Mouse (Mus musculus) CD4-positive, CD25-positive, alpha-beta regulatory T cell, adult 2 months (primary cell): ENCODE data around the gene Defb28.

Experiments
- DNase-seq: peaks from one replicate; pipeline ENCODE4 v3.0.0-alpha.2; 2012; ENCODE audit warnings: low read depth, low spot score

Gene Defb28

DNA sequence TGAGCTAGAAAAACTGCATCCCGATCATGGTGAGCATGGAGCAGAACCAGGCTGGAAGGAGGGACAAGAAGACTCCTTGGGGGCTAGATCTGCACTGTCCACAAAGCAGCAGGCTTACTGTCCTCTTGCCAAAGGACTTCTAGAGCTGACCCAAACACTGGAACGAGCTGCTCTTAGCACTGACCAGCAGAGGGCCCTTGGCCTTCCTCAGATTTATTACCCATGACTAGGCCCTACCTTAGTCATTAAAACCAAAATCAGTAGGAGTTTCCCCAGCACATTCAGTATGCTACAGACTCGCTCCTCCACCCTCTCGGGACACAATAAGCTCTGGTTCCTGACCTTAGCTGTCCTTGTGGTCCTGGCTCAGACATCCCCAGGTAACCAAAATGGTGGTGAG lies at the start of gene Defb28:
TSS of gene Defb28 (plus strand) at position 275 of the 400 bp plus-strand sequence.
- no peak for DNase-seq

DNA sequence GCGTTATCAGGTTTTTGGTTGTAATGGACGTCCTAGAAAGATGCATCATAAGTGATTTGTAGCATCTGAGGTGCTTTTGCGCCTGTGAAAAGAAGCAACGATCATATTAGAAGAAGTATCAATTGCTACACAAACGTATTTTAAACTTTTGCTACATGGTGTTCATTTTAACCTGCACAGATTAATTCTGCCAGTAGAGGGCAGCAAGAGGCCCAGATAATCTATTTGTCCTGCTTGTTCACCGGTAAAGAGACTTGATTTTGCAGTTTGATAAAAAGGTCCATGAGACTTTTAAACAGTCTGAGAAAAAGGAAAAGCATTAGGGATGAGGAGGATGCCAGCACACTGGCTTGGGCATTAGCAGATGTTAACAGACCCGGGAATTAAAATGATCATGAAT lies 47.1 kb upstream of the Defb28 start:
- peak; percentile 56 for DNase-seq

DNA sequence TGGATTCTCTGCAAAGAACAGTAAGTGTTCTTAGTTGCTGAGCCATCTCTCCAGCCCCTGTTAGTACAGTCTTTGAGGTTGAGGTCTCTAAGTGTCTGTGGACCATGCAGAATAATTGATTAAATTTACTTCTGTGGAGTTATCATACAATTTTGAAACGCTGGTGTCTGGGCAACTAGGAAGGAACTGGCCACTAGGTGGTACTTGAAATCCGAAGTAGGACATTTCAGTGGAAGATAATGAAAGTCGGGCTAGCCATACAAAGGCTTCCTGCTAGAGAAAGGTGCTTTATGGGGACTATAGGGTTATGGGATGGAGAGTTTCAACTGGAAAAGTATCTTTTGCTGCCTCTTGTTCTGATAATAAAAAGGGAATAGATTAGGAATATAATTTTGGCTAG lies 45.6 kb upstream of the Defb28 start:
- no peak for DNase-seq

DNA sequence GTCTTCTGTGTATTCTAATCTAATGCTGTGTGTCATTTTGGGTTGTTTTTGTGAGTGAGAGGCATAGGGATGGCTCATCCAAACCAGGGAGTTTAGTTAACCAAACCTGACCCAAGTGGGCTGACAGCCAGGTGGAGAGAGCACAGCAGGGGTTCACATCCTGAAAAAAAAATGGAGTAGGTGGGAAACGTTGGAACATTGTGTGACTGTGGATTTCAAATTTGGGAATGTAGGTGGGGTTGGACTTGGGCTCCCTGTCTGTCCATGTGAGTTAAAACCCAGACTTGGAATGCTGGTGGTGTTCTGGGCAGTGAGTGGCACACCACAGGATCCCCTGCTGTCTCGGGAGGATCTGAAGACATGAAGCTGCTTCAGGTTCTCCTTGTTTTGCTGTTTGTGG lies 41.3 kb upstream of the Defb28 start, which contains the start of gene Defb20:
TSS of gene Defb20 (plus strand) at position 301 of the 400 bp plus-strand sequence.
- no peak for DNase-seq

DNA sequence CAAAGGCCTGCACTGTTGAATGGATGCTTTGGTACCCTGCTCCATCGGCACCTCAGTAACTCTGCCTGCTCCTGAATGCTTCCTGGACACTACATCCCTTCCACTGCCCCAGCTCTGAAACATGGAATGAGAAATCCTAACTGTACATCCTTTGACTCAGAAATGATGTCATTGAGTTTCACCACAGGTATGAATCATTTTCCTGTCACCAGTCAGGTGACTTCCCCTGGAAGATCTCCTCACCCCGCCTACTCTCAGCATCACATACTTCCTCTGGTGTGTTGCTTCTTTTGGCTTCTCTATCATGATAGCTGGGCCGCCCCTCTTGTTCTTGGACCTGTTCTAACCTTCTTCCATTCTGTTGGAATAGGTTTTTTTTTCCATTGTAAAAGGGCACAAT lies 37.2 kb upstream of the Defb28 start:
- DNase-seq = peak; percentile 2

DNA sequence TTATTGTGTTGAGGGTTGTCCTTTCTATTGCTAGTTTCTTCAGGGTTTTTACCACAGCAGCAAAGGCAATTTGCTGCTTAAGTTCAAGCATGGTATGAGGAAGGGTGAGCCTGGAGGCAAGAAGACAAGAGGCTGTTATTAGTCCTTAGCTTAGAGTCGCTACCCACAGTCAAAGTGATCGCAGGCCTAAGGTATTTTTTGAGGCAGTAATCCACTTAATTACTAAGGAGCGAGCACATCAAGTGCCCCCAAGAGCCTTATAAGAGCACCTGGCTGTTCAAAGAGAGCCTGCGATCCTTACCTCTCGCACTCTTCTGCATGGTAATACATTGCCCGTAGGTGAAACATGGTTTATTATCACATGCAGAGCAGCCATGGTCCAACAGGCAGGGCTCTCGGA lies 36.3 kb upstream of the Defb28 start:
- DNase-seq = no peak

DNA sequence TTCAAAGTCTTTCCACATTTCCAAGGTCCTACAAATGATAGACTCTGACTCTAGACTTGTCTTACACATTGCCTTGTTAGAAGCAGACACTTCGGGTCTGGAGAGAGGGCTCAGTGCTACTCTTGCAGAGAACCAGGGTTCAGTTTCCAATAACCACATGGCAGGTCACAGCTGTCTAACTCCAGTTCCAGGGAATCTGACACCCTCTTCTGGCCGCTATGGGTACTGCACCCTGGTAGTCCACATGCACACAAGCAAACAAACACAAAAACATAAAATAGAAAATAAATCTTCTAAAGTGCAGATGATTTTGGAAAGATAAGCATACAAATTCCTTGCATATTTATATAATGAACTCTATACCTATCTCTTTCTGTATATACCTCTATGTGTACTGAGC lies 31.0 kb upstream of the Defb28 start:
- peak; percentile 8 for DNase-seq

DNA sequence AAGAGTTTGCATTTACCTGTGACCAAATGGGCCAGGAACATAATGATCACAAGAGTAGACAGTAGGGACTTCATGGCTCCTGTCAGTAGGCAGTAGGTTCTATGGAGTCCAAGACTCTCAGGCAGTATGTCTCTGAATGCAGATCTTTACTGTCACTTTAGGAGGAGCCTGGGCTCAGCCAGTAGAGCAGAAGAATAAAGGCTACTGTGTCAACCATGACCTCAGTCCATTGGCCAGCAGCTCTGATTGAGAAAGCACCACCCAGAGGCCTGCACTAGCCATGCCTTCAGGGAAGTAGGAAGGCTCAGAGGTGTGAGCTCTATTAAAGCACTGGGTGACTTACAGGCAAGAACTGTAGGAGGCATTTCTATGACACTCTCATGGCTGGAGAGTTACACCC lies 28.0 kb upstream of the Defb28 start, which contains the start of gene Defb22:
TSS of gene Defb22 (minus strand) at position 101 of the 400 bp plus-strand sequence.
- DNase-seq = no peak

DNA sequence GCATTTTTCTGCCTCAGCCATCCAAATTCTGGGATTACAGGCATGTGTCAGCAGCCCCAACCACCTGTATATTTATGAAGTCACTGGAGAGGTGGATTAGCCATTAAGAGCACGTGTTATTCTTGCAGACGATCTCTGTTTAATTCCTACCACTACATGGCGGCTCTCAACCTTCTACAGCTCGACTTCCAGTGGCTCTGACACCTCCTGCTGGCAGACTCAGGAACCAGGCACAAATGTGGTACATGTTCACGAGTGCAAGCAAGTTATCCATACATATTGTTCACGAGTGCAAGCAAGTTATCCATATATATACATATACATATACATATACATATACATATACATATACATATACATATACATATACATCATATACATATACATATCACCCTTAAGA lies 24.9 kb upstream of the Defb28 start:
- no peak for DNase-seq

DNA sequence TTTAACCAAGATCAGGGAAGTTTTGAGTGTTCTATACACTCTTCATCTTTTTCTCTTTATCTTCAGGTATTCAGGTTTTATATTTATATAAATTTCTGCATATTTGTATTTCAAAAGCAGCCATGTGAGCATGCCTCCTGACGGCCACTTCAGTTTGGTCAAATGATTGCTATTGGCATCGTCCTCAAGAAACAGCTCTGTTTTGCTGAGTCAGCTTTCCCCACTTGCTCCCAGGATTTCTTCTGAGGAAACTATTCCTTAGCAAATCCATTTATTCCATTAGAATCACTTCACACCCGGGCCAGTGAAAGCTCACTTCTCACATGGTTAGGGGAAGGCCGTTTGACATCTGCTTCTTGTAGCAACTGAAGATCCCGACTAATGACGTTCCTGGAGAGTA lies 20.0 kb upstream of the Defb28 start:
- DNase-seq = no peak

DNA sequence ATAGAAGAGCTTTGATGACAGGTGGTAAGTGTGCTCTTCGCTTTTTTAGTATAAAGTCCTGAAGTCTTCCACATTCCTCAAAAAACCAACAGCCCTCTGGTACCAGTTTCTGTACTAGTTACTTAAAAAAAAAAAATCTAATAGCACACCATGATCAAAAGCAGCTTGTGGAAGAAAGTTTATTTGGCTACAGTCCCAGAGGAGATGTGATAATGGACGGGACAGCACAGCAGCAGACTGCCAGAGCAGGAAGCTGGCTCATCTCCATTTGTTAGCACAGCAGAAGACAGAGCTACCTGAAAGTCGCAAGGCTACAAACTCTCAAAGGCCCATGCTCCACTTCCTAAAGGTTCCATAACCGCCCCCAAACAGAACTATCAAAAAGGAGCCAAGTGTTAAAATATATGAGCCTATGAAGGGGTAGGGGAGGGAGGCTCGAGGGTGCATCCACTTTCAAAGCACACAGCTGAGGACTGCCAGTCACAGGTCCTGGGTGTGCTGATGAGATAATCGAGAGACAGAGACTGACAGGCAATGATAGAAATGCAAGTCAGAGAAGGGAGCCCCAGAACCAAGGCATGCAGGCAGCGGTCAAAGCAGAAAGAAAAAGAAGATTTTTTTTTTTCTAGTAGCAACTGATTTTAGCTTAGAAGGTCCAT lies 17.7 kb upstream of the Defb28 start:
- no peak for DNase-seq

DNA sequence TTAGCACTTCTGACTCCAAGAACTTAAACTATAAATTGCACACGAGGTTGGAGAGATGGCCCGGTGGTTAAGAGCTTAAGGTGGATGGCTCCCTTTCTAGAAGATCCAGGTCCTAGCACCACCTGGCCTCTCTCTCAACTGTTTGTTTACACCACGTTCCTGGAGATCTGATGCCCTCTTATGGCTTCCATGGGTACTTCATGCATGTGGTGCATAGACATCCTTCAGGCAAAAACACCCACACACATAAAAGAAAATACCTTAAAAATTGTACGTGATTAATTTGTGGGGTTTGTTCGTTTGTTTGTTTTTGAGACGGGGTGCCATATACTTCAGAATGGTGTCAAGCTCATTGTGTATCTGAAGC lies 17.2 kb upstream of the Defb28 start:
- peak; percentile 1 for DNase-seq

DNA sequence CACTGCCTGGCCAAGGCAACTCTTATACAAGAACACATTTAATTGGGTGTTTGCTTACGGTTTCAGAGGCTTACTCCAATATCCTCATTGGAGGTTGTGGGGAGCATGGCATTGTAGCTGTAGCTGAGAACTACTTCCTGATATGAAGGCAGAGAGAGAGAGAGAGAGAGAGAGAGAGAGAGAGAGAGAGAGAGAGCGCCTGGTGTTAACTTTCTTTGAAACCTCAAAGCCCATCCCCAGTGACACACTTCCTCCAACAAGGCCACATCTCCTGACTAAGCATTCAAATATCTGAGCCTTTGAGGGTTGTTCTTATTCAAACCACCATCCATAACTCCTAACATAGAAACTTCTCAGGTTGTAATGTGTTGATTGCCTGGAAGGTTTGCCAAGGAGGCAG lies 14.1 kb upstream of the Defb28 start:
- DNase-seq = no peak

DNA sequence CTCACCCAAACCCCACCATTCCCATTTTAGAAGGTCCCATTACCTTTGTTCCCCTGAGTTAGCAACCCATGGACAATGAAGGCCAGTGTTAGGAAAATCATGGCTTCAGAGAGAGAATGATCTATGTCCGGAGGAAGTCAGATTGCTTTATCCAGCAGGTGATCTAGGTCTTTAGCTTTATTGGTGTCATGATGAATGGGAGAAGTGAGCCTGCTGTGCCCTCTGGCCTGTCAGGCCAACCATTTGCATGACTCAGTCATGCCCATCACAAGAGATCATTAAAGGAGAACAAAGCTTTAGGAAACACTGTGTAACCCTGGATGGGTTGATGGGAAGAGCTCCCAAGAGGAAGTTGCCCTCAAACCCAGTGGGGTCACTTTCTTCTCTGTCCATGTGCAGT lies 6.5 kb upstream of the Defb28 start, which contains the start of gene Defb26:
TSS of gene Defb26 (minus strand) at position 101 of the 400 bp plus-strand sequence.
- DNase-seq = no peak

DNA sequence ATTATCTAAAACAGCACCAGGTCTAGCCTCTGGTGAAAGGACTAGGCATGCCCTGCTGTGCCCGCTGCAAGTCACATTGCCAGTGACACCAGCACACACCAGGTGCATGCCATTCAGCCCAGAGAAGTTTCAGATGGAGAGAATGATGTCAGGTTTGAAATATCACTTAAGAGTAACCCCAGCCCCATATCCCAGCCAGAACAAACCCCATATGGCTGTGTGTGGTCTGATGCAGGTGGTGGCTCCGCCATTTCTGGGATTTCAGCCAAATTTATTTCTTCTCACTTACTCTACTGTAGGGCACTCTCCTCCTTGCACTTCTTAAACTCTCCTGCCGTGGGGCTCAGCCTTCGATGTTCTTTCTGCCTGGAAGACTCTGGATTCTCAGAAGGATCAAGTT lies 2.0 kb upstream of the Defb28 start:
- DNase-seq = no peak

DNA sequence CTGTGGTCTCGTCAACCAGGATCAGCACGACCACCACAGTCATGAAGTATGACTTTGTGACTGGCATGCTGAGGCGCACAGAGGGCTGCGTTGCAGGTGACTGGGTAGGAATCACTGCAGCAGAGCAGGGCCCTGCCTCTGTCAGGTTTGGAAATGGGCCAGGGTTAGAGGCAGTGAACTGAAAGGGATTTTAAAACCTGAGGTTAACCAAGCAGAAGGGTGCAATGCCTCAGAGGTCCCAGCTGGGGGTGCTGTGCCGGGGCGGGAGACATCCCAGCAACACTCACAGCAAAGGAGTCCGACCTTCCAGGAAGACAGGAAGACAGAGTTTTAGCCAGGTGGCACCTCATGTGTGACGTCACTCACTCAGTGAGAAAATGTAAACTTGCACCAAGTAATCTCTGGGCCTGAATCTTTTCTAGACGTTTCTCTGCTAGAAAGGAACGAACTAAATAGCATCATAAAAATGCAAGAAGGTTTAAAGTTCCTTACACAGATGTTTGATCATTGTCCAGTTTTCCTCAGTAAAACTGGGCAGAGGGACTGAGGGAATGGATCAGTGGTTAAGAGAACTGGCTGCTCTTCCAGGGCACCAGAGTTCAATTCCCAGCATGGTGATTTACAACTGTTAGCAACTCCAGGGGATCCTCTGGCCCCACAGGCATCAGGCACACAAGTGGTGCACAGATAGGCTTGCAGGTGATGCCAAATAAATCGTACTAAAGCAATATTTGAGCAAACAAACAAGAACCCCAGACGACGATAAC lies 22.1 kb downstream of the Defb28 start, which contains the start of gene Defb29:
TSS of gene Defb29 (minus strand) at position 155 of the 767 bp plus-strand sequence.
- no peak for DNase-seq

DNA sequence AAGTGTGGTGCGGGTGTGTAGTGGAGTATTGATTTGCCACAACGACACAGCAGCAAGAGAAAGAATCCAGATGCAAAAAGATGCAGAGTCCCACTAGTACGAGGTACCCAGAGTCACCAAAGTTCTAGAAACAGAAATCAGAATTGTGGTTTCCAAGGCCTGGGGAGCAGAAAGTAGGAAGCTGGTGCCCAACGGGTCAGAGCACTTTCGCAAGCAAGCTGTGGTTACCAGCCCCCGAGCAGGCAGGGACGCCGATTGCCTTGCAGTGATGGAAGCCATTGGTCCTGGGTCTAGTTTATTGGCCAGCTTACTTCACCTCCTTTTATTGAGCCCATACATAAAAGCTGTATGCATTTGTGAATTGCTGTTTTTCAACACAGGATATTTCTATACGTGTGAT lies 23.9 kb downstream of the Defb28 start:
- DNase-seq = no peak

DNA sequence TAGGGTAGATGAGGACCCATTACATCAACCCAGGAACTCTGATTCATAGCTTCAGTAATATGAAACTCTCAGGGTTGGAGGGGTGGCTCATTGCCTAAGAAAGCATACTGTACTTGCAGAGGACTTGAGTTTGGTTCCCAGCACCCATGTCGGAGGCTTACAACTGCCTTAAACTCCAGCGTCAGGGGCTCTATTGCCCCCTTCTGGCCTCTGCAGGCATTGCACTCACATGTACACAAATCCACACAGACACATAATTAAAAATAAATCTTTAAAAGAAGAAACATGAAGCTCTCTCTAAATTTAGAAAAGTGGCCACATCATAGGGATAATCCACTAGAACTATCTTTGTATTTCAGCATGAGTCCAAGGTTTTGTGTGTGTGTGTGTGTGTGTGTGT lies 24.8 kb downstream of the Defb28 start:
- no peak for DNase-seq

DNA sequence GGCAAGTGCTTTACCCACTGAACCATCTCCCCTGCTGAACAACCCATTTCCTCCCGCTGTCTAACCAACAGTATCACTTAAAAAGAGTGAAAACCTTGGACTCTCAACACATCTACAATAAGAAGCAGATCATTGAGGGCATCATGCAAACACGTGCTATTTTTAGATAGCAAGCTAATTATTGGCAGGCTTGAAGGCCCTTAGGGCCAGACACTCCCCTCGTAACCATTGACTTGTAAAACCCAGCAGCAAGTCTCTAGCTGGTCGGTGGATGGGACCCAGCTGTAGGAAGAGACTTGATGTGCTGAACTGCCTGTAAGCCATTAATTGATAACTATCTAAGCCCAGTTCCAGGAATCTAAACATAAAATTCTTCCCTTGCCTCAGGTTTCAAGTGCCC lies 25.4 kb downstream of the Defb28 start:
- DNase-seq = no peak

DNA sequence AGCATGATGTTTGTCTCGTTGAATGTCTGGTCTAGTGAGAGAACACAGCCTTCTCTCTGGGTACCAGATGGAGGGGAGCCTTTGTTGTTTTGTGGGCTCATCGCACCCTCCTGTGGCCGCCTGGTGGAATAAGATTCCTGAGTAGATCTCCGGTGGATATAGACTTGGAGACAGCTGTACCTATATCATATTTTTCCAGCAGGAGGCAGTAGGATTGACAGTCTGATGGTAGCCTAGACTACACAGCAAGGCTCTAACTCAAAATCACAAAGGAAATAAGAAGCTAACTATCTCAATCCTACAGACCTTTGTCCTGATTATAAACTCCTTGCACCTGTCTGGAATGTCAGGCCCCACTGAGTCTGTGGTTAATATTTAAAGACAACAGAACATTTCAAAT lies 26.6 kb downstream of the Defb28 start:
- DNase-seq = peak; percentile 1

DNA sequence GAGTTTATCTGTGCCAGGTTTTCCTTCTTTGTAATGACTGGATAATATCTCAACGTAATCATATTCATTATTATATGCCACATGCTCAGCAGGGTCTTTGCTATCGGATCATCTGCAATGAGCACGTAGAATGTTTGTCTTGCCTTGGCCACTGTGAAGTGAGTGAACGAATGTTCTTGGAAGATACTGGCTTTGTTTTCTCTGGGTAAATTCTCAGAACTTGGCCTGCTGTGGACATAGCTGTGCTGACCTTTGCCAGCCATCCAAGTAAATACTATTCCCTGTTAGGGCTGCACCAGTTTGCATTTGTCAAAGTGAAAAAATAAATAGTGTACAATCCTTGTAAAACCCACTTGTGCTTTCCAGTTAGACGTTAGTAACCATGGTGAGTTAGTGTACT lies 30.1 kb downstream of the Defb28 start:
- no peak for DNase-seq

DNA sequence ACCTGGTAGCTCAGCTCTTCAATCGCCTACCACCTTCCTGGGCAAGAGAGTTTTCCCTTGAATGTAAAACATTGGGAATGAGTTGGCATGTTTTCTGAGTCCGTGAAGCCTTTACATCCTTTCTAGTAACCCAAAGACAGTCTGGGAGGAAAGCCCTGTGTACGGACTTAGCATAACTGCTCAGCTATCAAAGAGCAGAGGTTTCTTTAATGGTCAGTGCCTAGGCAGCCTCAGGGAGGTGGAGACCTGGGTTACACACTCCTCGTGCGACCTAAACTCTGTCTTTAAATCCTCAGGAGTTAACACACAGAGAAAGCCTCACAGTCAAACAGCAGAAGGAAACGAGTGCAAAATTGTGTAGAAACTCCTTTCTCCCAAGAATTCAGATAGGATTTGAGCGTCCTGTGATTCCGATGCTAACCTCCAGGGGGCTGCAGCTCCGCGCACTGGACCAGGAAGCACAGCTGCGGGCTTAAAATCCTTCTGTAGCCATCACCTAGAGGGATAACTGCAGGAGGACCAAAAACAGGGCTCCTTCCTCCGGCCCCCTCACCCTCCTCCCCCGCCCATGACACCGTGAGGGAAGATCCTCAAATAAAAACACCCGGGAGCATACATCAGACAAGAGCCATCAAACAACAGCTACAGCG lies 35.8 kb downstream of the Defb28 start:
- DNase-seq = peak; percentile 37

DNA sequence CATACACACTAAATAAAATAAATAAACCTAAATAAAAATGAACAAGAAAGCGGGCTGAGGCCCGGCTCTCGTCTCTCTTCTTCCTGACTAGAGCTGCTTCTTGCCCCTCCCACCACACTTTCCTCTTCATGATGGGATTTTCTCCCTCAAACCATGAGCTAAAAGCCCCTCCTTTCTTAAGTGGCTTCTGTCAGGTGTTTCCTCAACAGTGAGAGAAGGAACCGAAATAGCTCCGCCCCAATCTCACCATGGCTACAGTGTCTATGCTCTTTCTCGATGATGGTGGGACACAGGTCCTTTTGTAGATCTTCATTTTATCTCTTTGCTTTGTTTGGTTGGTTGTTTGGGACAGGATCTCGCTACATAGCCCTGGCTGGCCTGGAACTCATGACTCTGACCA lies 38.6 kb downstream of the Defb28 start:
- DNase-seq = no peak
